Comparison of ENCODE assay signal across 8 mouse cellular contexts in genomic region chr16:23109350-23110280, GRCm38 (mm10). TPM values are rescaled to one million over a fixed set of nuclear protein-coding genes. Genes with fewer than 3 reads are reported as not detected.
DNase-seq lines count a peak whose midpoint lies in the region; ATAC-seq and TF ChIP-seq lines count a peak whose summit lies in the region.

No protein-coding gene starts in this region.

- TF ChIP-seq CTCF in heart, adult 2 months (IDR thresholded peaks at IDR 0.05) = no peak
- TF ChIP-seq CTCF in CH12.LX (conservative IDR thresholded peaks at IDR 0.05 in 1 of 2, IDR thresholded peaks at IDR 0.05 in 1 of 2; ENCODE audit: low read depth in 2 of 2, low read length in 2 of 2) = no peak

- peaks cover 2% of the 10 kb centered on the region for H3K4me1 ChIP-seq in heart, adult 2 months (ENCODE audit: control insufficient read depth, insufficient read depth, low read length)
- H3K4me1 ChIP-seq in CH12.LX (ENCODE audit: control insufficient read depth in 1 of 2, insufficient read depth in 2 of 2) = peaks cover 0 to 35% of the 10 kb centered on the region in 2 experiments; a peak in 2 of 4 replicates
- H3K4me1 ChIP-seq in forebrain, embryonic 14.5 days (ENCODE audit: control insufficient read depth, insufficient read depth, low read length) = peaks cover 19% of the 10 kb centered on the region
- H3K4me1 ChIP-seq in liver, embryonic 15.5 days (replicated peaks) = peaks cover 41% of the 10 kb centered on the region

- in situ Hi-C loops in CH12.LX (cut with MboI; ENCODE audit: low pct_ligation_motif_present, low pct_unique_long_range_greater_than_20kb, low sequenced_read_pairs) = no loop called here

- TF ChIP-seq RAD21 in CH12.LX (IDR thresholded peaks at IDR 0.05; ENCODE audit: low read depth, low read length) = no peak

- H3K27me3 ChIP-seq in heart, adult 2 months (ENCODE audit: control insufficient read depth, insufficient read depth, low read length) = no peaks in the 10 kb centered on the region
- H3K27me3 ChIP-seq in CH12.LX (replicated peaks) = no peaks in the 10 kb centered on the region
- H3K27me3 ChIP-seq in forebrain, embryonic 14.5 days (replicated peaks; ENCODE audit: control insufficient read depth, insufficient read depth, low read length) = no peaks in the 10 kb centered on the region
- H3K27me3 ChIP-seq in liver, embryonic 15.5 days = no peaks in the 10 kb centered on the region

- 22% methylated on average over 5 of the region's 5 CpGs for WGBS in heart, adult 2 months
- 57% methylated on average over 5 of the region's 5 CpGs for WGBS in forebrain, embryonic 14.5 days
- WGBS in liver, embryonic 15.5 days (ENCODE audit: insufficient replicate concordance) = 33% methylated on average over 5 of the region's 5 CpGs

- TF ChIP-seq EP300 in heart, adult 2 months (IDR thresholded peaks at IDR 0.05; ENCODE audit: insufficient read depth, low read depth, low read length) = no peak
- TF ChIP-seq EP300 in CH12.LX (IDR thresholded peaks at IDR 0.05; ENCODE audit: low read length) = no peak

- no peak for ATAC-seq in forebrain, embryonic 14.5 days
- ATAC-seq in liver, embryonic 15.5 days (ENCODE audit: insufficient read depth) = no peak

- peaks cover 7% of the 10 kb centered on the region for H3K79me2 ChIP-seq in heart, adult 2 months (replicated peaks; ENCODE audit: control insufficient read depth, insufficient read depth, low read length)
- peaks cover 58% of the 10 kb centered on the region for H3K79me2 ChIP-seq in CH12.LX (replicated peaks; ENCODE audit: control insufficient read depth, extremely low read depth, insufficient read depth, poor library complexity, severe bottlenecking)

- peaks cover 51% of the 10 kb centered on the region for H3K36me3 ChIP-seq in heart, adult 2 months (ENCODE audit: control insufficient read depth, insufficient read depth, low read length)
- peaks cover 54 to 57% of the 10 kb centered on the region in 2 experiments for H3K36me3 ChIP-seq in CH12.LX (replicated peaks in 1 of 2; ENCODE audit: control insufficient read depth in 1 of 2, insufficient read depth in 1 of 2, low read length in 1 of 2)
- H3K36me3 ChIP-seq in forebrain, embryonic 14.5 days (ENCODE audit: control insufficient read depth, insufficient read depth, low read length) = peaks cover 59% of the 10 kb centered on the region
- H3K36me3 ChIP-seq in liver, embryonic 15.5 days (replicated peaks) = peaks cover 60% of the 10 kb centered on the region

- no peak overlapping the region for H3K9ac ChIP-seq in heart, adult 2 months (ENCODE audit: low read depth, low read length)
- H3K9ac ChIP-seq in CH12.LX (ENCODE audit: insufficient read depth, low read depth) = peak overlapping the region; percentile 100
- peak overlapping the region; percentile 100 for H3K9ac ChIP-seq in forebrain, embryonic 14.5 days (ENCODE audit: low read length)
- H3K9ac ChIP-seq in liver, embryonic 15.5 days = peak overlapping the region; percentile 96

- dilution Hi-C loops in CH12.LX (cut with MboI; ENCODE audit: extremely low pct_ligation_motif_present, extremely low pct_unique_long_range_greater_than_20kb, low sequenced_read_pairs) = no loop called here

- intact Hi-C loops in heart, adult 2 months (cut with DNase I) = loop anchor here (5.0 kb wide), 1 partner anchor 252 kb away; the partner anchor contains the start of genes Dnajb11 and Tbccd1
- intact Hi-C loops in heart, postnatal 10 days (cut with DNase I) = loop anchor here (2.0 to 10.0 kb wide), 2 partner anchors 17 to 865 kb away; partner anchors contain the start of gene Rfc4

- peak overlapping the region; percentile 97 for H3K4me3 ChIP-seq in heart, adult 2 months
- peak overlapping the region; percentile 81 to 97 (median 91) for H3K4me3 ChIP-seq in CH12.LX (replicated peaks in 1 of 3; ENCODE audit: low read depth in 2 of 3, low read length in 2 of 3, poor library complexity in 1 of 3)
- H3K4me3 ChIP-seq in forebrain, embryonic 14.5 days (ENCODE audit: low read depth, low read length) = peak overlapping the region; percentile 78
- H3K4me3 ChIP-seq in liver, embryonic 15.5 days (replicated peaks) = peak overlapping the region; percentile 82

- no peaks in the 10 kb centered on the region for H3K9me3 ChIP-seq in CH12.LX (replicated peaks; ENCODE audit: low read length)
- no peaks in the 10 kb centered on the region for H3K9me3 ChIP-seq in forebrain, embryonic 14.5 days (replicated peaks; ENCODE audit: control insufficient read depth, low read length)
- no peaks in the 10 kb centered on the region for H3K9me3 ChIP-seq in liver, embryonic 15.5 days (replicated peaks)

- H3K4me2 ChIP-seq in CH12.LX (ENCODE audit: insufficient read depth, low read depth, poor library complexity, severe bottlenecking) = peak overlapping the region; percentile 99
- H3K4me2 ChIP-seq in forebrain, embryonic 14.5 days (ENCODE audit: low read length) = peak overlapping the region; percentile 97
- H3K4me2 ChIP-seq in liver, embryonic 15.5 days = peak overlapping the region; percentile 82

- DNase-seq in heart, adult 2 months = no peak
- DNase-seq in heart, postnatal 10 days = no peak
- DNase-seq in CH12.LX (ENCODE audit: extremely low read depth) = no peak
- no peak for DNase-seq in forebrain, embryonic 14.5 days (ENCODE audit: low spot score)
- no peak for DNase-seq in frontal cortex, postnatal 36 days (ENCODE audit: low spot score in 2 of 2)
- no peak for DNase-seq in adrenal gland, adult 2 months
- DNase-seq in adrenal gland, postnatal 10 days = no peak

- H3K27ac ChIP-seq in heart, adult 2 months = no peak overlapping the region
- H3K27ac ChIP-seq in CH12.LX (ENCODE audit: insufficient read depth, low read depth) = no peak overlapping the region; the same call in 1 of the 2 replicates
- H3K27ac ChIP-seq in forebrain, embryonic 14.5 days (ENCODE audit: low read depth, low read length) = no peak overlapping the region
- peak overlapping the region; percentile 94 for H3K27ac ChIP-seq in liver, embryonic 15.5 days (replicated peaks)

- no peak for TF ChIP-seq POLR2A in heart, adult 2 months (IDR thresholded peaks at IDR 0.05; ENCODE audit: insufficient read depth, low read depth, low read length)
- no peak for TF ChIP-seq POLR2A in CH12.LX (IDR thresholded peaks at IDR 0.05; ENCODE audit: low read depth, low read length)

TF ChIP-seq in CH12.LX, 34 proteins besides CTCF, POLR2A, EP300 and RAD21 (continues in another document):
- TF ChIP-seq ZC3H11A (IDR thresholded peaks at IDR 0.05; ENCODE audit: low read depth, low read length) (no peak), JUN (IDR thresholded peaks at IDR 0.05; ENCODE audit: insufficient read depth, low read depth, low read length) (no peak), NELFE (IDR thresholded peaks at IDR 0.05; ENCODE audit: low read depth, low read length) (0 out of 2 replicates have a peak, but pooled peaks have one; percentile 36), ZNF384 (IDR thresholded peaks at IDR 0.05; ENCODE audit: low read depth, low read length) (no peak), PAX5 (IDR thresholded peaks at IDR 0.05; ENCODE audit: low read length) (no peak)

RNA-seq across cellular contexts. Expression of gene Eif4a2, which starts 2.4 kb away (rescaled TPM):
- total RNA-seq in heart, adult 2 months (2021) = 100 to 1,000 TPM; 337 to 385 TPM
- polyA plus RNA-seq in heart, adult 2 months (2012; rRNA removed) = 128 and 287 TPM in 2 replicates
- total RNA-seq in heart, postnatal 10 days (2021) = 100 to 1,000 TPM; 228 to 269 TPM
- total RNA-seq in CH12.LX (2012; rRNA removed) (358 and 457 TPM in 2 replicates), CH12.LX (2014; rRNA removed) (660 and 860 TPM in 2 replicates)
- 475 TPM in 2 replicates for polyA plus RNA-seq in CH12.LX (2012; ENCODE audit: insufficient read length, low read depth)
- polyA plus RNA-seq in forebrain, embryonic 14.5 days (2014; fragmentation: Nextera tagmentation; extraction: Ambion mirVana) = 340 and 434 TPM in 2 replicates
- 58.3 and 60.6 TPM in 2 replicates for polyA plus RNA-seq in liver, embryonic 15.5 days (2015; fragmentation: Nextera tagmentation; extraction: Ambion mirVana)
- total RNA-seq in adrenal gland, adult 2 months (2021) = 100 to 1,000 TPM; 474 to 617 TPM
- polyA plus RNA-seq in adrenal gland, adult 2 months (2012; rRNA removed) = 24.3 and 27.9 TPM in 2 replicates
- total RNA-seq in adrenal gland, postnatal 10 days (2021) = 100 to 1,000 TPM; 295 to 433 TPM

RNA-seq across cellular contexts. Expression of gene Rfc4, which starts 17.9 kb away (rescaled TPM):
- 1 to 10 TPM; 6.2 to 7.3 TPM for total RNA-seq in heart, adult 2 months (2021)
- 1.5 and 1.6 TPM in 2 replicates for polyA plus RNA-seq in heart, adult 2 months (2012; rRNA removed)
- total RNA-seq in heart, postnatal 10 days (2021) = 10 to 100 TPM; 14.5 to 15.8 TPM
- 121 and 125 TPM in 2 replicates for total RNA-seq in CH12.LX (2012; rRNA removed)
- total RNA-seq in CH12.LX (2014; rRNA removed) = 191 and 204 TPM in 2 replicates
- 74.6 and 91.5 TPM in 2 replicates for polyA plus RNA-seq in CH12.LX (2012; ENCODE audit: insufficient read length, low read depth)
- polyA plus RNA-seq in forebrain, embryonic 14.5 days (2014; fragmentation: Nextera tagmentation; extraction: Ambion mirVana) = 82.7 and 110 TPM in 2 replicates
- 119 and 137 TPM in 2 replicates for polyA plus RNA-seq in liver, embryonic 15.5 days (2015; fragmentation: Nextera tagmentation; extraction: Ambion mirVana)
- 1 to 10 TPM; 3.4 to 7.8 TPM for total RNA-seq in adrenal gland, adult 2 months (2021)
- not detected in 2 replicates for polyA plus RNA-seq in adrenal gland, adult 2 months (2012; rRNA removed)
- total RNA-seq in adrenal gland, postnatal 10 days (2021) = 10 to 100 TPM; 14.3 to 17.1 TPM

RNA-seq across cellular contexts. Expression of gene Adipoq, which starts 36.7 kb away (rescaled TPM):
- 10 to 100 TPM in 1 of 2 experiments, 1 to 10 TPM in 1; 5.9 to 13.6 TPM for total RNA-seq in heart, adult 2 months (2021)
- 26.4 and 52.5 TPM in 2 replicates for polyA plus RNA-seq in heart, adult 2 months (2012; rRNA removed)
- total RNA-seq in heart, postnatal 10 days (2021) = 10 to 100 TPM; 12.9 to 37.4 TPM
- 0.13 TPM in 1 of 2 replicates, not detected in the other for total RNA-seq in CH12.LX (2012; rRNA removed)
- total RNA-seq in CH12.LX (2014; rRNA removed) = 0.68 and 0.99 TPM in 2 replicates
- 0.55 and 1.1 TPM in 2 replicates for polyA plus RNA-seq in CH12.LX (2012; ENCODE audit: insufficient read length, low read depth)
- not detected in 2 replicates for polyA plus RNA-seq in forebrain, embryonic 14.5 days (2014; fragmentation: Nextera tagmentation; extraction: Ambion mirVana)
- not detected in 2 replicates for polyA plus RNA-seq in liver, embryonic 15.5 days (2015; fragmentation: Nextera tagmentation; extraction: Ambion mirVana)
- 100 to 1,000 TPM; 337 to 708 TPM for total RNA-seq in adrenal gland, adult 2 months (2021)
- 138 and 239 TPM in 2 replicates for polyA plus RNA-seq in adrenal gland, adult 2 months (2012; rRNA removed)
- total RNA-seq in adrenal gland, postnatal 10 days (2021) = 100 to 1,000 TPM; 387 to 442 TPM

RNA-seq across cellular contexts. Expression of gene Kng1, which starts 52.0 kb away (rescaled TPM):
- total RNA-seq in heart, adult 2 months (2021) = not detected
- polyA plus RNA-seq in heart, adult 2 months (2012; rRNA removed) = 0.50 TPM in 1 of 2 replicates, not detected in the other
- total RNA-seq in heart, postnatal 10 days (2021) = not detected
- total RNA-seq in CH12.LX (2012; rRNA removed) (not detected in 2 replicates), CH12.LX (2014; rRNA removed) (not detected in 2 replicates)
- polyA plus RNA-seq in CH12.LX (2012; ENCODE audit: insufficient read length, low read depth) = not detected in 2 replicates
- polyA plus RNA-seq in forebrain, embryonic 14.5 days (2014; fragmentation: Nextera tagmentation; extraction: Ambion mirVana) = not detected in 2 replicates
- polyA plus RNA-seq in liver, embryonic 15.5 days (2015; fragmentation: Nextera tagmentation; extraction: Ambion mirVana) = 918 and 1,131 TPM in 2 replicates
- 1 to 10 TPM in 1 of 2 experiments, under 1 TPM in 1; 0.41 to 5.2 TPM for total RNA-seq in adrenal gland, adult 2 months (2021)
- polyA plus RNA-seq in adrenal gland, adult 2 months (2012; rRNA removed) = not detected in 2 replicates
- total RNA-seq in adrenal gland, postnatal 10 days (2021) = 100 to 1,000 TPM; 216 to 507 TPM

Comparison
In these comparisons a context has a peak if more than half of its experiments do, and no peak if none do; other contexts are left out.
1. RNA of gene Rfc4, which starts 17.9 kb away (total RNA-seq): 121 to 204 TPM in CH12.LX; 14.3 to 17.1 TPM in adrenal gland, postnatal 10 days, 14.5 to 15.8 TPM in heart, postnatal 10 days, 3.4 to 7.8 TPM in adrenal gland, adult 2 months and 6.2 to 7.3 TPM in heart, adult 2 months; every median in the first group is over 4 times any median in the second.
2. RNA of gene Adipoq, which starts 36.7 kb away (total RNA-seq): 337 to 708 TPM in adrenal gland, adult 2 months and 387 to 442 TPM in adrenal gland, postnatal 10 days; 12.9 to 37.4 TPM in heart, postnatal 10 days, 5.9 to 13.6 TPM in heart, adult 2 months and 0.13 to 0.99 TPM in CH12.LX; every median in the first group is over 4 times any median in the second.
3. Peak in every context shown above with its lines, with median percentiles within 50 percentile points of each other: H3K4me3 ChIP-seq and H3K4me2 ChIP-seq.